Mouse (Mus musculus): ENCODE measurements around the gene Acadsb. TPM values are rescaled to one million over a fixed set of nuclear protein-coding genes. Genes with fewer than 3 reads are reported as not detected.
"Not testable (repeated sequence)": the region's sequence is repeated elsewhere in the genome, so short reads cannot be mapped to it uniquely, and the experiment has no call there.

Gene Acadsb
- 64.1 and 83.5 TPM in 2 replicates for polyA plus RNA-seq (2016; fragmentation: Nextera tagmentation; extraction: Ambion mirVana)

DNA sequence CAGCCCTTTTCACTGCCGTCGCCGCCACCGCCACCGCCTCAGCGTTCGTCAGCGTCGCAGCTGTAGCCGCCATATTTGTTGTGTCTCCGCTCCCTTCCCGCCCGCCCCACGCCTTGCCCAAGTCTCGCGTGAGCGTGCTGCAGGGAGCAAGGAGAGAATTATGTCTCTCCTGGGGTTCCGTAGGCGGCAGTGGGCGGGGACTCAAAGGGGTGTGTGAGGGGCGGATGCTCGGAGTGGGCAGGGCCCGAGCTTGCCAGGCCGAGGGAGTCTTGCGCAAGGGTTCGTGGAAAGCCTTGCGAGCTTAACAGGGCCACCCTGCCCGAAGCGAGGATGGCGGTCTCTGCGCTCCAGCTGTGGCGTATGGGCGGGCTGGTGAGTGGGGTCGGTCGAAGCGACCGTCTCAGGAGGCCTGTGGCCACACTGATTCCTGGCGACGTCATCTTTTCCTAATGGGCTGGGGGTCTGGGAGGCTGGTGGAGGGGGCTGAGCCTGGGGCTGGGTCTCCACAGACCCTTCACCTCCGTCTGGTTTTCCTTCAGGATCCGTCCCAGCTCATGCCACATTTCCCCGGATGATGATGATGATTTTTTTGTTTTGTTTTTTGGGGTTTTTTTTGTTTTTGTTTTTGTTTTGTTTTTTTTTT is at the start of gene Acadsb, which contains the start of gene Ikzf5:
TSS of gene Acadsb (plus strand) at position 186 of the 643 bp plus-strand sequence.
TSS of gene Ikzf5 (minus strand) at position 106 of the 643 bp plus-strand sequence.
- no peaks in the 10 kb centered on the region for H3K27me3 ChIP-seq (ENCODE audit: low read depth, poor library complexity, severe bottlenecking)
- H3K27ac ChIP-seq (replicated peaks): peak within 1 kb of the TSS; percentile 94
- H3K36me3 ChIP-seq: peaks cover 5% of the 10 kb centered on the region; the same call in 1 of the 2 replicates
- WGBS: under 1% methylated on average over 42 of the region's 42 CpGs
- H3K4me3 ChIP-seq: peak within 1 kb of the TSS; percentile 98
- H3K4me1 ChIP-seq: peaks cover 22% of the 10 kb centered on the region
- no peaks in the 10 kb centered on the region for H3K9me3 ChIP-seq (replicated peaks)
- peak; percentile 97 for DNase-seq (ENCODE audit: low spot score)

DNA sequence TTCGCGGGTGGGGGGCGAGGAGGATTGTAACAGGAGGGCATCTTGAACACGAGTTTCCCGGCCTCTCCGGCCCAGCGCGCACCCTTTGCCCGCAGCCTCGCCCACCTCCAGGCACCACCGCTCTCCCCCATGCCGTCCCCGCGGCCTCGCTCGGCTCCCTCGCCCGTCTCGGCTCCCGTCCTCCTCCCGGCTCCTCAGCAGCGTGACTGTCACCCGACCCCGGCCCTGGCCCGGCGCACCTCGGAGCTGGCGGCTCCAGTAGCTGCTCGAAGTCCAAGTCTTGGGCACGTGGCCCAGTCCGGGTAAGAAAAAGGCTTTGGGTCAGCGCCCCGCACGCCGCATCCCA is 48.2 kb upstream of the Acadsb start:
- Histone ChIP-seq H3K4me1 (peaks cover 22% of the 10 kb centered on the region), H3K27ac (replicated peaks) (peak overlapping the region; percentile 94), H3K9me3 (replicated peaks) (no peaks in the 10 kb centered on the region), H3K4me3 (peak overlapping the region; percentile 89), H3K27me3 (ENCODE audit: low read depth, poor library complexity, severe bottlenecking) (peaks cover 7% of the 10 kb centered on the region; the same call in 1 of the 2 replicates), H3K36me3 (peaks cover 38% of the 10 kb centered on the region)
- DNase-seq (ENCODE audit: low spot score): no peak
- WGBS: under 1% methylated on average over 35 of the region's 35 CpGs

DNA sequence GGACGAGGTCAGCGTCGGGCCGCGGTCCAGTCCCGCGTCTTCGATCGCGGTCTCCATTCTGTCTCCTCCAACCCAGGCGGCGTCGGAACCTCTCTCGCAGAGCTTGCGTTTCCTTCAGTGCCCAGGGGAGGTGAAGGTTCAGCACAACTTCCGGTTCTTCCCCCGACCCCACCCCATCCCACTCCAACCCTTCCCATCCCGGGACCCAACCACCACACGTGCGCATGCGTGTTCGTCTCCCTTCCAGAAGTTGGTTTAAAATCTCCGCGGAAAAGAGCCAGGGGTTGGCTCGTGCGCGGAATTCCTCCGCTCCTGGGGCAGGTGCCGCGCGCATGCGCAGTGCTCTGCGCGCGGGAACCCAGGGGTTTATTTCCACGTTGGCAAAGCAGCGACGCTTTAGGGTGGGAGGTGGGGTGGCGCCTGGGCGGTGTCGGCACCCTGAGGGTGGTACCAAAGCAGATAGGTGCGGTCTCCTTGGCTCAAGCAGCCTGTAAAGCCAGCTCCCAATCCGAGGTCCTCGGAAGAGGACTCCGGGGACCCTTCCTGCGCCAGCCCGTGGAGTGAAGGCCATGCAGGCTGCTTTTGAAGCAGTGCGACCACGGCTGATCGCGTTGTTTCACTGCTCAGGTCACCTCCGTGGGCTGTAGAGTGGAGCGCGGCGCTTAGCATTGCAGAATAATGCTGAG is 47.6 kb upstream of the Acadsb start, which contains the start of gene 2310057M21Rik:
TSS of gene 2310057M21Rik (minus strand) at position 145 of the 686 bp plus-strand sequence.
- Histone ChIP-seq H3K4me1 (peaks cover 22% of the 10 kb centered on the region), H3K9me3 (replicated peaks) (no peaks in the 10 kb centered on the region), H3K36me3 (peaks cover 33% of the 10 kb centered on the region), H3K27ac (replicated peaks) (peak within 1 kb of the TSS; percentile 94), H3K27me3 (ENCODE audit: low read depth, poor library complexity, severe bottlenecking) (peaks cover 7% of the 10 kb centered on the region; the same call in 1 of the 2 replicates), H3K4me3 (peak within 1 kb of the TSS; percentile 89)
- peak; percentile 95 for DNase-seq (ENCODE audit: low spot score)
- WGBS: under 1% methylated on average over 55 of the region's 55 CpGs

DNA sequence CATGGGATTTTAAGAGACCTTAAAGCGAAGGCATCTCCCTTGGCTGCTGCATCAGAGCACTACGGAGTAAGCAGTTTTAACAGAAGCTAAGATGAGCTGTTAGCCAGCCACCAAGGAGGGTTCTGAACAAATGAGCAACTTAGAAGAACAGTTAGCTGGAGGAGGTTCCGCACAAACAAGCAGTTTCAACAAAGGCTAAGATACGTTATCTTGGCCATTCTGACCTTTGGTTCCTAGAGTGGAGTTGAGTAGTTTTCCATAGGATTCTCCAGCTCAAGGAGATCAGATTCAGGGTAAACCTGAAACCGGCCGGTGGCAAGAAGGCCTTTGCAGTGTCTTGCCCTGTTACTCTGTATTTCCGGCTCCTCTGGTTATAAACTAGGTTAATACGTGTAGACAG is 46.3 kb upstream of the Acadsb start:
- peaks cover 22% of the 10 kb centered on the region for H3K4me1 ChIP-seq
- 94% methylated on average over 8 of the region's 8 CpGs for WGBS
- no peak overlapping the region for H3K4me3 ChIP-seq
- no peak overlapping the region for H3K27ac ChIP-seq (replicated peaks)
- no peak for DNase-seq (ENCODE audit: low spot score)
- H3K36me3 ChIP-seq: peaks cover 19% of the 10 kb centered on the region
- no peaks in the 10 kb centered on the region for H3K9me3 ChIP-seq (replicated peaks)
- peaks cover 7% of the 10 kb centered on the region; the same call in 1 of the 2 replicates for H3K27me3 ChIP-seq (ENCODE audit: low read depth, poor library complexity, severe bottlenecking)

- Histone ChIP-seq H3K36me3 (peaks cover 12% of the 10 kb centered on the region), H3K27ac (replicated peaks) (peak within 1 kb of the TSS; percentile 95), H3K9me3 (replicated peaks) (no peaks in the 10 kb centered on the region), H3K27me3 (ENCODE audit: low read depth, poor library complexity, severe bottlenecking) (no peaks in the 10 kb centered on the region), H3K4me1 (peaks cover 20% of the 10 kb centered on the region), H3K4me3 (peak within 1 kb of the TSS; percentile 73)
- DNase-seq (ENCODE audit: low spot score): peak; percentile 91
- WGBS: 5% methylated on average over 47 of the region's 47 CpGs
Observed at GRCm38 (mm10) chr7:131370648-131371469, 39.5 kb upstream of the Acadsb start, which contains the start of gene Pstk. TSS of gene Pstk (plus strand) at chr7:131371141.

GRCm38 (mm10) chr7:131371470-131371860 is 38.9 kb upstream of the Acadsb start:
- no peaks in the 10 kb centered on the region for H3K9me3 ChIP-seq (replicated peaks)
- H3K4me3 ChIP-seq: peak overlapping the region; percentile 73
- H3K27me3 ChIP-seq (ENCODE audit: low read depth, poor library complexity, severe bottlenecking): no peaks in the 10 kb centered on the region
- WGBS: 11% methylated on average over 9 of the region's 9 CpGs
- peaks cover 20% of the 10 kb centered on the region for H3K4me1 ChIP-seq
- no peak for DNase-seq (ENCODE audit: low spot score)
- peaks cover 12% of the 10 kb centered on the region for H3K36me3 ChIP-seq
- peak overlapping the region; percentile 95 for H3K27ac ChIP-seq (replicated peaks)

DNA sequence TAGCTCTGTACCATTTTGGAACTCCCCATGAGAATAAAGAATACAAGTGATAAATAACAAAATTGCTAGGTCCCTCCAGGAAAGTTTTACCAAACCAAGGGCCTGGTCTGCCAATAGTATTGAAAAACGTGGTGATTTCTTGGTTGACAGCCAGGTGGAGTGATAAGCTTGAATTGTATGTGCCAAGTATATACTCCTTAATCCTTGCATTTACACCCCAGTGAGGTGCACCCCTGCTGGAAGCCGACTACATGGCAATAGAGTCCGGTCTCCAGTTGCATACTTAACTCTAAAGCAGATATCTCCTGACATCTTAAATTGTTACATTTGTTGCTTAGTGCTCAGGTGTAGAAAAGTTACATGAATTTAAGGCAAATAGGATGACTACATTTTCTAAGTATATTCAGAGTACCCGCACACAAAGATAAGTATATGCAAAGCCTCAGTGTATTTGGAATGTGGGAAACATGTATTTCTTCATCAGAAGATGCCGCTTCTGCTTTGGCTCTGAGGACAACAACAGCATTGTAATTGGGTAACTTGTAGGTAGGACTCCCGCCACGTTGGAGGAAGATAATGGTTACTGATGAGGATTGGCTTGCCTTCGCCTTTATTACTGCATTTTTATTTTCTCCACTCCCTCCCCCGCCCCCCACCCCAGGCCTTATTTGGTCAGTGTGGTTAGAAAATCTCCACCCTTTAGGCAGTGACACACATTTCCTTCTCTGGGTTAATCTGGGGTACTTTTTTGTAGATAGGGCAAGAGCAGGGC is 38.3 kb upstream of the Acadsb start:
- WGBS: 78% methylated on average over 9 of the region's 9 CpGs
- H3K27ac ChIP-seq (replicated peaks): peak overlapping the region; percentile 95; the same call in 1 of the 2 replicates

GRCm38 (mm10) chr7:131391761-131392160 is 18.6 kb upstream of the Acadsb start:
- DNase-seq (ENCODE audit: low spot score); H3K27ac ChIP-seq (replicated peaks); H3K9me3 ChIP-seq (replicated peaks); H3K4me1 ChIP-seq; H3K4me3 ChIP-seq; H3K27me3 ChIP-seq (ENCODE audit: low read depth, poor library complexity, severe bottlenecking): not testable (repeated sequence)
- 92% methylated on average over 7 of the region's 7 CpGs for WGBS
- H3K36me3 ChIP-seq: peaks cover 66% of the 10 kb centered on the region

More for the DNA sequence above, 38.3 kb upstream of the Acadsb start:
- no peaks in the 10 kb centered on the region for H3K27me3 ChIP-seq (ENCODE audit: low read depth, poor library complexity, severe bottlenecking)
- peaks cover 20% of the 10 kb centered on the region for H3K4me1 ChIP-seq
- peak overlapping the region; percentile 73 for H3K4me3 ChIP-seq
- no peaks in the 10 kb centered on the region for H3K9me3 ChIP-seq (replicated peaks)
- DNase-seq (ENCODE audit: low spot score): no peak
- H3K36me3 ChIP-seq: peaks cover 12% of the 10 kb centered on the region

- Histone ChIP-seq H3K4me3 (peak overlapping the region; percentile 98), H3K27me3 (ENCODE audit: low read depth, poor library complexity, severe bottlenecking) (no peaks in the 10 kb centered on the region), H3K9me3 (replicated peaks) (no peaks in the 10 kb centered on the region), H3K4me1 (peaks cover 22% of the 10 kb centered on the region), H3K27ac (replicated peaks) (peak overlapping the region; percentile 94), H3K36me3 (peaks cover 5% of the 10 kb centered on the region; the same call in 1 of the 2 replicates)
- 12% methylated on average over 16 of the region's 16 CpGs for whole genome bisulfite sequencing
- no peak for DNase-seq (ENCODE audit: low spot score)
Observed at GRCm38 (mm10) chr7:131409321-131409987, 947 bp upstream of the Acadsb start.

GRCm38 (mm10) chr7:131409988-131410385 is 414 bp upstream of the Acadsb start:
- peaks cover 5% of the 10 kb centered on the region; the same call in 1 of the 2 replicates for H3K36me3 ChIP-seq
- H3K4me1 ChIP-seq: peaks cover 22% of the 10 kb centered on the region
- H3K9me3 ChIP-seq (replicated peaks): no peaks in the 10 kb centered on the region
- H3K4me3 ChIP-seq: peak overlapping the region; percentile 98
- 0% methylated on average over 38 of the region's 38 CpGs for WGBS
- H3K27me3 ChIP-seq (ENCODE audit: low read depth, poor library complexity, severe bottlenecking): no peaks in the 10 kb centered on the region
- DNase-seq (ENCODE audit: low spot score): no peak
- H3K27ac ChIP-seq (replicated peaks): peak overlapping the region; percentile 94

GRCm38 (mm10) chr7:131411221-131411940 is 980 bp downstream of the Acadsb start:
- no peaks in the 10 kb centered on the region for H3K27me3 ChIP-seq (ENCODE audit: low read depth, poor library complexity, severe bottlenecking)
- peaks cover 1% of the 10 kb centered on the region; the same call in 1 of the 2 replicates for H3K36me3 ChIP-seq
- no peak for DNase-seq (ENCODE audit: low spot score)
- H3K4me3 ChIP-seq: peak overlapping the region; percentile 98
- H3K9me3 ChIP-seq (replicated peaks): no peaks in the 10 kb centered on the region
- peaks cover 22% of the 10 kb centered on the region for H3K4me1 ChIP-seq
- H3K27ac ChIP-seq (replicated peaks): 0 out of 2 replicates have a peak overlapping the region, but pooled peaks have one; percentile 13
- WGBS: 68% methylated on average over 10 of the region's 10 CpGs

Measured in midbrain, embryonic 10.5 days (tissue).